Comparison of ENCODE assay signal across 8 mouse cellular contexts in the genomic region with DNA sequence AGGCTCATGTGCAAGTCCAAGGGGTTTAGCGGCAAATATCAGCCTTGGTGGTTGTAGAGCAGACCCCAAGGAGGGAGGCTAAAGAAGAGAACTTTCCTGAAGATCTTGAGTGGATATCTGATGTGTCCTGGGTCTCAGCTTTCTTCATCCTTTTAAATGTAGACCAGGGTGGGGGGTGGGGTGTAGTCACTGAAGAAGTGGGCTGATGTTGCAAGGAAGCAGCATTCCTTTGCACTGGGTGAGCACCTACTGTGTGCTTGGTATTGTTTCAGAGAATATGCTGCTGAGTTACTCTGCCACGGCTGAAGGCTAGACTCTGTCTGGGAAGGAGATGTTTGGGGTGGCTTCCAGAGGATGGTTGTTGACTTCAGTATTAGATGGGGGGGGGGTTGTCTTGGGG. TPM values are rescaled to one million over a fixed set of nuclear protein-coding genes. Genes with fewer than 3 reads are reported as not detected.
DNase-seq lines count a peak whose midpoint lies in the region; ATAC-seq and TF ChIP-seq lines count a peak whose summit lies in the region.

No protein-coding gene starts in this region.

- intact Hi-C loops in heart, adult 2 months (cut with DNase I) = no loop called here
- intact Hi-C loops in left cerebral cortex, postnatal 10 days (cut with DNase I) = no loop called here

- peak overlapping the region; percentile 46; the same call in 1 of the 2 replicates for H3K4me2 ChIP-seq in forebrain, embryonic 15.5 days (replicated peaks)
- peak overlapping the region; percentile 79 for H3K4me2 ChIP-seq in liver, embryonic 15.5 days

- ATAC-seq in forebrain, embryonic 15.5 days (replicated peaks) = no peak
- no peak for ATAC-seq in liver, embryonic 15.5 days (ENCODE audit: insufficient read depth)
- no peak for ATAC-seq in monocyte, adult 5-6 weeks (replicated peaks; ENCODE audit: insufficient number of reproducible peaks, low FRiP score, low TSS enrichment, poor library complexity, severe bottlenecking)

- H3K27me3 ChIP-seq in heart, adult 2 months (ENCODE audit: control insufficient read depth, insufficient read depth, low read length) = no peaks in the 10 kb centered on the region
- H3K27me3 ChIP-seq in C2C12 (ENCODE audit: control insufficient read depth, insufficient read depth, insufficient read length) = no peaks in the 10 kb centered on the region
- no peaks in the 10 kb centered on the region; the same call in 1 of the 2 replicates for H3K27me3 ChIP-seq in forebrain, embryonic 15.5 days
- H3K27me3 ChIP-seq in liver, embryonic 15.5 days = no peaks in the 10 kb centered on the region

- H3K4me1 ChIP-seq in heart, adult 2 months (ENCODE audit: control insufficient read depth, insufficient read depth, low read length) = peaks cover 24% of the 10 kb centered on the region
- peaks cover 16% of the 10 kb centered on the region for H3K4me1 ChIP-seq in forebrain, embryonic 15.5 days
- peaks cover 81% of the 10 kb centered on the region for H3K4me1 ChIP-seq in liver, embryonic 15.5 days (replicated peaks)

- H3K36me3 ChIP-seq in heart, adult 2 months (ENCODE audit: control insufficient read depth, insufficient read depth, low read length) = peaks cover 2% of the 10 kb centered on the region; the same call in 1 of the 2 replicates
- peaks cover 4% of the 10 kb centered on the region for H3K36me3 ChIP-seq in C2C12 (ENCODE audit: control insufficient read depth, insufficient read depth)
- H3K36me3 ChIP-seq in forebrain, embryonic 15.5 days = no peaks in the 10 kb centered on the region
- H3K36me3 ChIP-seq in liver, embryonic 15.5 days (replicated peaks) = peaks cover 6% of the 10 kb centered on the region

- H3K9me3 ChIP-seq in forebrain, embryonic 15.5 days = no peaks in the 10 kb centered on the region
- no peaks in the 10 kb centered on the region for H3K9me3 ChIP-seq in liver, embryonic 15.5 days (replicated peaks)

- peak overlapping the region; percentile 52 for H3K4me3 ChIP-seq in heart, adult 2 months
- peak overlapping the region; percentile 6 for H3K4me3 ChIP-seq in C2C12 (ENCODE audit: insufficient read depth, poor library complexity, severe bottlenecking)
- no peak overlapping the region for H3K4me3 ChIP-seq in forebrain, embryonic 15.5 days
- H3K4me3 ChIP-seq in liver, embryonic 15.5 days (replicated peaks) = peak overlapping the region; percentile 53

- H3ac ChIP-seq in C2C12 (ENCODE audit: control insufficient read depth, insufficient read length, low read depth) = no peak overlapping the region

- no peak for DNase-seq in heart, adult 2 months
- DNase-seq in heart, adult 9 months (ENCODE audit: low spot score in 2 of 2) = no peak
- no peak for DNase-seq in cerebellum, postnatal 10 days
- DNase-seq in left cerebral cortex, postnatal 10 days (ENCODE audit: extremely low spot score in 1 of 2, low spot score in 2 of 2) = no peak

- TF ChIP-seq CTCF in heart, adult 2 months (IDR thresholded peaks at IDR 0.05) = no peak
- no peak for TF ChIP-seq CTCF in C2C12 (IDR thresholded peaks at IDR 0.05; ENCODE audit: control insufficient read depth, insufficient read depth, insufficient read length)

- H3K27ac ChIP-seq in heart, adult 2 months = peak overlapping the region; percentile 91
- no peak overlapping the region for H3K27ac ChIP-seq in forebrain, embryonic 15.5 days (replicated peaks)
- peak overlapping the region; percentile 77 for H3K27ac ChIP-seq in liver, embryonic 15.5 days (replicated peaks)

- 68% methylated on average over 2 of the region's 2 CpGs for WGBS in heart, adult 2 months
- WGBS in forebrain, embryonic 15.5 days = 71% methylated on average over 2 of the region's 2 CpGs
- 28% methylated on average over 2 of the region's 2 CpGs for WGBS in liver, embryonic 15.5 days (ENCODE audit: insufficient replicate concordance)

- H3K79me3 ChIP-seq in C2C12 (ENCODE audit: low read depth) = peaks cover 8% of the 10 kb centered on the region

- no peaks in the 10 kb centered on the region for H3K79me2 ChIP-seq in heart, adult 2 months (replicated peaks; ENCODE audit: control insufficient read depth, insufficient read depth, low read length)
- peaks cover 11% of the 10 kb centered on the region for H3K79me2 ChIP-seq in C2C12 (ENCODE audit: control insufficient read depth, insufficient read depth)

- no peak for TF ChIP-seq EP300 in heart, adult 2 months (IDR thresholded peaks at IDR 0.05; ENCODE audit: insufficient read depth, low read depth, low read length)

- 0 out of 2 replicates have a peak, but pooled peaks have one; percentile 16 for TF ChIP-seq POLR2A in heart, adult 2 months (IDR thresholded peaks at IDR 0.05; ENCODE audit: insufficient read depth, low read depth, low read length)

- H3K9ac ChIP-seq in heart, adult 2 months (ENCODE audit: low read depth, low read length) = peak overlapping the region; percentile 56
- no peak overlapping the region for H3K9ac ChIP-seq in forebrain, embryonic 15.5 days (replicated peaks)
- H3K9ac ChIP-seq in liver, embryonic 15.5 days = peak overlapping the region; percentile 62

TF ChIP-seq in C2C12, 6 proteins besides CTCF, POLR2A, EP300 and RAD21:
- no peak for TF ChIP-seq FOSL1 (IDR thresholded peaks at IDR 0.05; ENCODE audit: insufficient read depth, low read length, poor library complexity, severe bottlenecking)
- no peak for TF ChIP-seq USF1 (IDR thresholded peaks at IDR 0.05; ENCODE audit: low read depth)
- TF ChIP-seq MAX (IDR thresholded peaks at IDR 0.05) = no peak
- TF ChIP-seq MYOG (IDR thresholded peaks at IDR 0.05; ENCODE audit: control insufficient read depth, extremely low read depth, insufficient read length) = no peak
- no peak for TF ChIP-seq CEBPB (IDR thresholded peaks at IDR 0.05; ENCODE audit: low read depth)
- TF ChIP-seq MYOD1 (IDR thresholded peaks at IDR 0.05; ENCODE audit: control insufficient read depth, insufficient read length, low read depth) = no peak

RNA-seq across cellular contexts. Expression of gene Ccnd3, which starts 0.7 kb away (rescaled TPM):
- 10 to 100 TPM; 75.9 to 83.7 TPM for total RNA-seq in heart, adult 2 months (2021)
- polyA plus RNA-seq in heart, adult 2 months (2012; rRNA removed) = 75.1 and 77.5 TPM in 2 replicates
- polyA plus RNA-seq in C2C12 (2012; fragmentation: generic; extraction: Trizol) = 217 TPM
- 59.8 and 64.4 TPM in 2 replicates for polyA plus RNA-seq in forebrain, embryonic 15.5 days (2015; fragmentation: Nextera tagmentation; extraction: Ambion mirVana)
- polyA plus RNA-seq in liver, embryonic 15.5 days (2015; fragmentation: Nextera tagmentation; extraction: Ambion mirVana) = 422 and 473 TPM in 2 replicates
- total RNA-seq in monocyte, adult 5-6 weeks (2017) = 152 to 227 TPM (median 161 TPM) in 3 replicates
- 10 to 100 TPM; 24.5 to 26.7 TPM for total RNA-seq in left cerebral cortex, postnatal 10 days (2021)

RNA-seq across cellular contexts. Expression of gene Taf8, which starts 3.5 kb away (rescaled TPM):
- 10 to 100 TPM; 10.8 to 12.5 TPM for total RNA-seq in heart, adult 2 months (2021)
- 14.2 and 21.0 TPM in 2 replicates for polyA plus RNA-seq in heart, adult 2 months (2012; rRNA removed)
- 12.2 TPM for polyA plus RNA-seq in C2C12 (2012; fragmentation: generic; extraction: Trizol)
- polyA plus RNA-seq in forebrain, embryonic 15.5 days (2015; fragmentation: Nextera tagmentation; extraction: Ambion mirVana) = 25.2 and 26.2 TPM in 2 replicates
- polyA plus RNA-seq in liver, embryonic 15.5 days (2015; fragmentation: Nextera tagmentation; extraction: Ambion mirVana) = 14.7 and 15.2 TPM in 2 replicates
- total RNA-seq in monocyte, adult 5-6 weeks (2017) = 67.5 to 90.9 TPM (median 77.3 TPM) in 3 replicates
- 10 to 100 TPM; 13.8 to 14.3 TPM for total RNA-seq in left cerebral cortex, postnatal 10 days (2021)
